Mouse (Mus musculus) midbrain, embryonic 11.5 days (tissue): ENCODE results near the gene Ccdc85b. TPM values are rescaled to one million over a fixed set of nuclear protein-coding genes. Genes with fewer than 3 reads are reported as not detected.
"Not testable (repeated sequence)": the region's sequence is repeated elsewhere in the genome, so short reads cannot be mapped to it uniquely, and the experiment has no call there.

ENCODE experiments used
- ATAC-seq: fragments of 200-750 bp; cut with Nextera tagmentation; 2 replicates; pipeline ENCODE4 v1.8.0; 2017; ENCODE audit warnings: moderate TSS enrichment, moderate library complexity; ENCODE audit not compliant: low FRiP score
- DNase-seq: peaks from one replicate; pipeline ENCODE4 v3.0.0; 2015; ENCODE audit warnings: low spot score; ENCODE audit errors: missing footprints
- H3K27ac ChIP-seq: fragments of 300-500 bp; sonication (generic); 2 replicates; pipeline ENCODE4 v1.5.1; 2014; ENCODE audit warnings: low read depth, low read length
- H3K27me3 ChIP-seq: fragments of 300-500 bp; sonication (generic); 2 replicates; pipeline ENCODE4 v1.6.1; 2014; ENCODE audit warnings: mild to moderate bottlenecking, low read length, moderate library complexity, mixed read lengths; ENCODE audit not compliant: control insufficient read depth, insufficient read depth
- H3K36me3 ChIP-seq: fragments of 300-500 bp; sonication (generic); 2 replicates; pipeline ENCODE4 v1.6.1; 2014; ENCODE audit warnings: mild to moderate bottlenecking, low read length, moderate library complexity, mixed read lengths; ENCODE audit not compliant: control insufficient read depth, insufficient read depth
- H3K4me1 ChIP-seq: fragments of 300-500 bp; sonication (generic); 2 replicates; pipeline ENCODE4 v1.6.1; 2014; ENCODE audit warnings: low read length; ENCODE audit not compliant: control insufficient read depth, insufficient read depth
- H3K4me2 ChIP-seq: fragments of 300-500 bp; sonication (generic); 2 replicates; pipeline ENCODE4 v1.6.1; 2014; ENCODE audit warnings: mild to moderate bottlenecking, moderate library complexity
- H3K4me3 ChIP-seq: fragments of 300-500 bp; sonication (generic); 2 replicates; pipeline ENCODE4 v1.5.1; 2014; ENCODE audit warnings: low read depth, low read length
- H3K9ac ChIP-seq: fragments of 300-500 bp; sonication (generic); 2 replicates; pipeline ENCODE4 v1.6.1; 2014; ENCODE audit warnings: low read length
- H3K9me3 ChIP-seq: fragments of 300-500 bp; sonication (generic); 2 replicates; pipeline ENCODE4 v1.6.1; 2016; ENCODE audit warnings: low read length; ENCODE audit not compliant: control insufficient read depth
- WGBS: fragments of 180-500 bp; shearing (Covaris S2); extraction: QIAGEN DNeasy Blood & Tissue Kit; methylation state at CpG from one replicate; pipeline ENCODE4 v1.1.7; 2014; 5-methylcytosine and 5-hydroxymethylcytosine counted together
- polyA plus RNA-seq: library from polyadenylated mRNA; unstranded; fragments of >200 nt; fragmentation: Nextera tagmentation; extraction: Ambion mirVana; gene quantifications from 2 replicates; pipeline ENCODE4 v1.2.1, GENCODE M21; 2014

The Ccdc85b gene
- polyA plus RNA-seq = 6.9 and 7.8 TPM in 2 replicates

DNA sequence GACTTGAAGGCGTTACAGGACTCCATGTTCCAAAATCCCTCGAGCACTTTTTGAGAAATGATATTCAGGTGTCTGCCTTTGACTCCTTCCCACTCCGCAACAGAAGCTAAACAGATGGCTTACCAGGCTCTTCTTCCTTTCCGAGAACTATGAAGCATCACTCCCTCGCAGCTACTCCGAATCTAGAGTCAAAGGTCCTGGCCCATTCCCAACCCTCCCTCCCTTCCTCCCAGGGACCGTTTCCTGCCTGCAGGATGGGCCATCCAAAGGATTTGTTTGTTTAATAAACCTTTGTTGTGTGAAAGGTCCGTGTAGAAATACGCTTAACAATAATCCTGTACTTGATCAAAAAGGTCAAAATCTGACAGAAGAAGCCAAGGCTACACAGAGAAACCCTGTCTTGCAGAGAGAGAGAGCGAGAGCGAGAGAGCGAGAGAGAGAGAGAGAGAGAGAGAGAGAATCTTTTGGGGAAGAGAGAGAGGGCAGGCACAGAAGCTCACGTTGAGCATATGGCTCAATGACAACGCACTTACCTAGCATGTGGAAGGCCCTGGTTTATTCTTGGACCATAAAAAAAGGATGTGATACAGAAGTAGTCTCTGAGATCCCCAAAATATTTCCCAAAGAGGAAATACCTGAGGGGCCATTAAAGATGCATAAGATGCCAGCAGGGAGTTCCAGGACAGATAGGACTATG, at the start of gene Ccdc85b:
Gene Ccdc85b (minus strand): TSS at position 149 of the 697 bp plus-strand sequence.
- ATAC-seq (no peak), DNase-seq (no peak)
- H3K9ac ChIP-seq = peak within 1 kb of the TSS; percentile 87
- H3K4me1 ChIP-seq = peaks cover 32% of the 10 kb centered on the region
- peak within 1 kb of the TSS; percentile 100 for H3K4me2 ChIP-seq
- 0 out of 2 replicates have a peak, but pooled peaks cover 3% of the 10 kb centered on the region for H3K27me3 ChIP-seq
- H3K27ac ChIP-seq = peak within 1 kb of the TSS; percentile 89
- H3K4me3 ChIP-seq = peak within 1 kb of the TSS; percentile 75
- H3K36me3 ChIP-seq = no peaks in the 10 kb centered on the region
- H3K9me3 ChIP-seq = no peaks in the 10 kb centered on the region
- 18% methylated on average over 14 of the region's 14 CpGs for WGBS

DNA sequence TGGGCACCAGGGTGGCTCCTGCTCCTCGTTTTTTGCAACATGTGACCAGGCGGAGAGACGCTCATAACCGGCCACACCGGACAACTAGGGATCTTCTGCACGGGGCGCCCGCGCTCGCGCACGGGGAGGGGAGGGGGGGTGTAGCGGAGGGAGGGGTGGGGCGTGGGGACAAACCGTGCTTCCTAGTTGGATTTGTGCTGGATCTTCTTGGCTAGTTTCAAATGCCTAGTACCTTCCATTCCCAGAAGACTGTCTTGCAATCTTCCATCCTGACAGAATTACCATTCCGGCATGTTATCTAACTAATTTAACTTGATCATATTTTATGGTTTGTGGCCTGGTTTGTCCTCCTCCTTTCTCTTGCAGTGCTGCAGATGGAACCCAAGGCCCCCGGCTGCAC, 46.0 kb upstream of the Ccdc85b start, which contains the start of gene 1700020D05Rik:
Gene 1700020D05Rik (minus strand): TSS at position 101 of the 400 bp plus-strand sequence.
- H3K36me3 ChIP-seq = no peaks in the 10 kb centered on the region
- WGBS = 51% methylated on average over 17 of the region's 17 CpGs
- no peak for ATAC-seq

DNA sequence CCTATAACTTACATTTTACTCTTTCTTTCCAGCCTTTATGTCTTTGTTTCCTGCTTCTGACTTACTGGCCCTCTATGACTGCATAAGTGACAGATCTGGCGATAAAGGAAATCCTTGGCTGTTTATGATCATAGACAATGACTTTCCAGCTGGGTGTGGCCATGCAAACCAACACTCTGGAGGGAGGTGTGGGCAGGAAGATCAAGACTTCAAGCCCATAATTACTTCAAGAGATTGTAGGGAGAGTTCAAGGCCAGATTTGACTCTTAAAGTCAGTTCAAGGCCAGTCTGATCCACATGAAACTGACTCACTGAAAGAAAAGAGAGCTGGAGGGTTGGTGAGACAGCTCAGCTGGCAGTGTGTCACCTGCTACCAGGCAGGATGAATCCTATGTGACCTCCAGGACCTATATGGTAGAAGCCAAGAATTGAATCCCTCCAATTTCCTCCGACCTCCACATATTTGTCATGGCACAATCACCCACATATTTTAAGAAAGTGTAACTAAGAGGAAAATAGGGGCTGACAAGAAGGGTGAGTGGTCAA, 42.7 kb upstream of the Ccdc85b start:
- H3K9ac ChIP-seq = no peak overlapping the region
- peaks cover 2% of the 10 kb centered on the region; the same call in 1 of the 2 replicates for H3K36me3 ChIP-seq
- H3K9me3 ChIP-seq = no peaks in the 10 kb centered on the region
- no peak overlapping the region for H3K27ac ChIP-seq
- ATAC-seq (no peak), DNase-seq (no peak)
- 95% methylated on average over 2 of the region's 2 CpGs for WGBS
- no peaks in the 10 kb centered on the region for H3K4me1 ChIP-seq
- no peaks in the 10 kb centered on the region for H3K27me3 ChIP-seq
- H3K4me2 ChIP-seq = no peak overlapping the region
- H3K4me3 ChIP-seq = no peak overlapping the region

More for the DNA sequence above, 46.0 kb upstream of the Ccdc85b start, which contains the start of gene 1700020D05Rik:
- H3K9ac ChIP-seq = no peak within 1 kb of the TSS
- H3K4me2 ChIP-seq = no peak within 1 kb of the TSS
- no peak for DNase-seq
- no peaks in the 10 kb centered on the region for H3K4me1 ChIP-seq
- no peaks in the 10 kb centered on the region for H3K27me3 ChIP-seq
- H3K27ac ChIP-seq = no peak within 1 kb of the TSS
- no peaks in the 10 kb centered on the region for H3K9me3 ChIP-seq
- H3K4me3 ChIP-seq = no peak within 1 kb of the TSS

DNA sequence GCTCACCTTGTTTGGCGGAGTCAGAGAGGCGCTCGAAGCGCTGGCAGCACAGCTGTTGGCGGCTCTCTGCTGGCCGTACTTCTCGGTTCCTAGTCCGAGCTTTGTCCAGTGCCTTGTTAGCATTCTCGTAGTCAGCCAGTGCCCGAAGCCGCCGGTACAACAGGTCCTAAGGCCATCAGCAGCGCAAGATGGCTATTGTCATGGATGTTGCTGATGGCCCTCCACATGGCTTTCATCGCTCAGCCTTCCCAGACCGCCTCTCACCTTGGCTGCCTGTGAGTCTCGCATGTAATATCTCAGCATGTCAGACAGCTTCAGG, 38.3 kb upstream of the Ccdc85b start:
- no peak overlapping the region for H3K4me3 ChIP-seq
- H3K4me1 ChIP-seq = peaks cover 12% of the 10 kb centered on the region
- H3K36me3 ChIP-seq = peaks cover 14% of the 10 kb centered on the region
- 92% methylated on average over 16 of the region's 16 CpGs for WGBS
- no peak for DNase-seq
- no peaks in the 10 kb centered on the region for H3K9me3 ChIP-seq
- no peak overlapping the region for H3K27ac ChIP-seq
- H3K9ac ChIP-seq = no peak overlapping the region
- H3K4me2 ChIP-seq = no peak overlapping the region
- ATAC-seq = no peak
- H3K27me3 ChIP-seq = no peaks in the 10 kb centered on the region

DNA sequence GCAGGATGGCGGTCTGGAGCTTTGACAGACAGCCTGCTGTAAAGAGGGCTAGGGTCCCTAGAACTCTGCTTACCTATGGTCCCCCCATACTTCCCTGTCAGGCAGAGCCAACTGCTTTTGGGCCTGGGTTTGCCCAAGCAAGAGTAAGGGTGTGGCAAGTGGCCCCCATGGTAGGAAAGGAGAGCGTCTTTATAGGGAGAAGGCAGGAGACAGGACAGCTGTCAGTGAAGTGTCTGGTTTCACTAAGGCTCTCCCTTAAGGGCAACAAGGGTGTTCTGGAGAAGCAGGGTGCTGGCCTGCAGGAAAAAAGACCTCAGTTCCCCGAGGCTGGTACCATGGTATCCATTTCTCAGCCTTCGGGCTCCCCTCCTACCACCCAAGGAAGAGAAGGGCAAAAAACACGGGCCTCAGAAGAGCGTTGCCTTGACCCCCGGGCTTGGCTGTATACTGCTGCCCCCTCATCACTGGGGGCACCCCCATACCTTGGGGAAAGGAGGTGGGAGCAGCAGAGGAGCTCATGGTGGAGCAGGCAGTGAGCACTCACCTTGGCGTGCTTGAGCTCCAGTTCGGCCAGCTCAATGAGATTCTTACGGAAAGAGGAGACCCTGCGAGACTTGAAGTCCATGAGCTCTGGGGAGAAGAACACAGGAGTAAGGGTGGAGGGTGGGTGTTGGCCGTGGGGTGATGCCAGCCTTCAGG, 37.8 kb upstream of the Ccdc85b start:
- WGBS = 83% methylated on average over 12 of the region's 12 CpGs

DNA sequence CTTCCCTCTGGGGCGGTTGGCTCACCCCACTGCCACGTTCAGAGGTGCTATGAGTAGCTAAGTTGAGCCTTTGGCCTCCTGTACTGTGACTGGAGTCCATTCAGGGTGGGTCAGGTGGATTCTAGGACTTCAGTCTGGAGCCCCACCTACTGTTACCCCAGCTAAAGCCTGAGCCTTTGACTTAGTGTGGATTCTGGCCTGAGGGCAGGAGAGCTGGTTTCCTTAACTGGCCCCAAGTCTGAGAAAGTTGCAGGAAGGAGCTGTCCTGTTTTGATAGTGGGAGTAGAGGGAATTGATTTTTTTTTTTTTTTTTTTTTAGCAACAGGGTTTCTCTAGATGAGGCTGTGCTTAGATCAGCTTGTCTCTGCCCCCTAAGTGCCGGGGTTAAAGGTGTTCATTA, 36.6 kb upstream of the Ccdc85b start:
- H3K9ac ChIP-seq = no peak overlapping the region
- 88% methylated on average over 3 of the region's 3 CpGs for whole genome bisulfite sequencing
- no peak for ATAC-seq
- no peak overlapping the region for H3K27ac ChIP-seq
- peaks cover 19% of the 10 kb centered on the region for H3K4me1 ChIP-seq
- H3K4me2 ChIP-seq = no peak overlapping the region
- H3K36me3 ChIP-seq = peaks cover 14% of the 10 kb centered on the region
- H3K9me3 ChIP-seq = no peaks in the 10 kb centered on the region
- no peak for DNase-seq
- H3K27me3 ChIP-seq = no peaks in the 10 kb centered on the region
- H3K4me3 ChIP-seq = no peak overlapping the region

More for the DNA sequence above, 37.8 kb upstream of the Ccdc85b start:
- H3K4me3 ChIP-seq = no peak overlapping the region
- peaks cover 12% of the 10 kb centered on the region for H3K4me1 ChIP-seq
- H3K9ac ChIP-seq = no peak overlapping the region
- H3K9me3 ChIP-seq = no peaks in the 10 kb centered on the region
- no peak overlapping the region for H3K4me2 ChIP-seq
- ATAC-seq (no peak), DNase-seq (peak; percentile 89)
- peaks cover 14% of the 10 kb centered on the region for H3K36me3 ChIP-seq
- no peak overlapping the region for H3K27ac ChIP-seq
- H3K27me3 ChIP-seq = no peaks in the 10 kb centered on the region

DNA sequence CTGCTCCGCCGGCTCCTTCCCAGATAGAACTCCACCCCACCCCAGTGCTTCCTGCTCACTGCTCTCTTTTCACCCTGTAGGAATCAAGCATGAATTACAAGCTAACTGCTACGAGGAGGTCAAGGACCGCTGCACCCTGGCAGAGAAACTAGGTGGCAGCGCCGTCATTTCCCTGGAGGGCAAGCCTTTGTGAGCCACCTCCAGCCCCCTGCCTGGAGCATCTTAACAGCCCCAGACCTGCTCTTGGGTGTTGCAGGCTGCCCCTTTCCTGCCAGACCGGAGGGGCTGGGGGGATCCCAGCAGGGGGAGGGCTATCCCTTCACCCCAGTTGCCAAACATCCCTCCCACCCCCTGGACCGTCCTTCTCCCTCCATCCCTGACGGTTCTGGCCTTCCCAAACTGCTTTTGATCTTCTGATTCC, 35.6 kb upstream of the Ccdc85b start:
- H3K27ac ChIP-seq, H3K9me3 ChIP-seq, H3K4me3 ChIP-seq, H3K9ac ChIP-seq, ATAC-seq, H3K4me2 ChIP-seq, H3K27me3 ChIP-seq, DNase-seq: not testable (repeated sequence)
- H3K4me1 ChIP-seq = peaks cover 24% of the 10 kb centered on the region
- peaks cover 14% of the 10 kb centered on the region for H3K36me3 ChIP-seq
- 66% methylated on average over 9 of the region's 9 CpGs for WGBS

DNA sequence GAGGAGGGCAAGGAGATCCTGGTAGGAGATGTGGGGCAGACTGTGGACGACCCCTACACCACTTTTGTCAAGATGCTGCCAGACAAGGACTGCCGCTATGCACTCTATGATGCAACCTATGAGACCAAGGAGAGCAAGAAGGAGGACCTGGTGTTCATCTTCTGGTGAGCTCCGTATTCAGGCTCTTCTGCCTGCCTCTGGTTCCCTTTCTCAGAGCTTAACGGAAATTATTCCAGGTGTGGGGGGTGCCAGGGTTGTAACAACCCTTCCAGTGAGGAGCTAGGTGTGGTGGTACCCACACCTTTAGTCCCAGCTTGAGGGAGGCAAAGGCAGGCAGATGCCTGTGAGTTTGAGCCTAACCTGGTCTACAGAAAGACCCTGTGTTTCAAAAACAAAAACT, 34.9 kb upstream of the Ccdc85b start:
- peaks cover 14% of the 10 kb centered on the region for H3K36me3 ChIP-seq
- no peak overlapping the region for H3K4me3 ChIP-seq
- ATAC-seq (no peak), DNase-seq (no peak)
- peaks cover 25% of the 10 kb centered on the region for H3K4me1 ChIP-seq
- H3K9me3 ChIP-seq = no peaks in the 10 kb centered on the region
- H3K27me3 ChIP-seq = no peaks in the 10 kb centered on the region
- WGBS = 92% methylated on average over 4 of the region's 4 CpGs
- H3K4me2 ChIP-seq = no peak overlapping the region
- H3K9ac ChIP-seq = no peak overlapping the region
- H3K27ac ChIP-seq = no peak overlapping the region
